Mouse (Mus musculus) ES-E14 (cell line): ENCODE measurements around the gene Grm1.

Experiments
- CHD2 ChIP-seq: IDR thresholded peaks from 2 replicates; pipeline ENCODE4 v1.6.1; 2014; ENCODE audit warnings: mild to moderate bottlenecking, low read depth, low read length, inconsistent platforms
- ZC3H11A ChIP-seq: IDR thresholded peaks from 2 replicates; pipeline ENCODE4 v1.6.1; 2012; ENCODE audit warnings: low read depth, mild to moderate bottlenecking, inconsistent platforms, low read length, borderline replicate concordance

- no peak for TF ChIP-seq CHD2
- TF ChIP-seq ZC3H11A: no peak
These were observed 153.3 kb downstream of the Grm1 start for GRCm38 (mm10) chr10:10928798-10929366.
